Mouse (Mus musculus) stomach, postnatal 0 days (tissue): Measurements from ENCODE around the gene 4931414P19Rik.

Experiments used
- CTCF ChIP-seq: IDR thresholded peaks from 2 replicates; pipeline ENCODE4 v1.5.1; 2016; ENCODE audit warnings: antibody characterized with exemption, low read depth, mild to moderate bottlenecking, moderate library complexity
- EP300 ChIP-seq: optimal IDR thresholded peaks from 2 replicates; pipeline ENCODE3; 2016; ENCODE audit warnings: antibody characterized with exemption

GRCm38 (mm10) chr14:54544703-54545102 is 61.1 kb downstream of the 4931414P19Rik start:
- TF ChIP-seq CTCF (no peak), EP300 (no peak)
